Mouse (Mus musculus) liver, postnatal 0 days (tissue): ENCODE measurements around the gene Prss2.

Experiments used
- CTCF ChIP-seq: sonication (generic); IDR thresholded peaks from 2 replicates; pipeline ENCODE4 v1.5.1; 2016; ENCODE audit warnings: antibody characterized with exemption, low read depth
- EP300 ChIP-seq: IDR thresholded peaks from 2 replicates; pipeline ENCODE4 v1.6.1; 2016; ENCODE audit warnings: antibody characterized with exemption, low read depth, mild to moderate bottlenecking

GRCm38 (mm10) chr6:41560273-41560672, 38.7 kb downstream of the Prss2 start:
- no peak for TF ChIP-seq CTCF
- no peak for TF ChIP-seq EP300
